Mouse (Mus musculus) forelimb bud, embryonic 11.5 days (tissue): ENCODE results near the gene Nox1.
A peak's percentile ranks its signal among the peaks of the same experiment; 100 is the strongest.

Experiments used
- DNase-seq: peaks from one replicate; pipeline ENCODE4 v3.0.0-alpha.2; 2012; ENCODE audit warnings: low read depth, low spot score

Gene Nox1

GRCm38 (mm10) chrX:134132295-134132694, 89.5 kb downstream of the Nox1 start:
- DNase-seq: peak; percentile 11

GRCm38 (mm10) chrX:134128549-134128948, 93.2 kb downstream of the Nox1 start:
- no peak for DNase-seq

GRCm38 (mm10) chrX:134116417-134116816, 105.3 kb downstream of the Nox1 start:
- DNase-seq: no peak

GRCm38 (mm10) chrX:134111767-134112166, 110.0 kb downstream of the Nox1 start:
- no peak for DNase-seq

DNA sequence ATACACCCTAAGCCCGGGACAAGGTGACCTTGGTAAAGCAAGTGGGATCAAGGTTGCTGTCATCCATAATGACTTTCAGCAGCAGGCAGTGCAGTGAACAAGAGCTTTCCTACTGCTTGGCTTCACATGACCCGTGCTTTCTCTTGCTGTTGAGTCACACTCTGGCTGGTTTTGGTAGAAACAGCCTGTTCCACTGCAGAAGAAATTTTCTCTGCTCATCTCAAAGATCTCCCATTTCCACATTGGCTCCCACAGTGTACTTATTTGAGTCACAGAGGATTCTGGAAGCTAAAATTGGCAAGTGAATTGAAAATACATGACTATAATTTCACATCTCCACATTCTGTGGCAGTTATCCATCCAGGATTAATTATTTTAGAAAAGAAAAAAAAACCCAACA, 119.1 kb downstream of the Nox1 start:
- DNase-seq: no peak

DNA sequence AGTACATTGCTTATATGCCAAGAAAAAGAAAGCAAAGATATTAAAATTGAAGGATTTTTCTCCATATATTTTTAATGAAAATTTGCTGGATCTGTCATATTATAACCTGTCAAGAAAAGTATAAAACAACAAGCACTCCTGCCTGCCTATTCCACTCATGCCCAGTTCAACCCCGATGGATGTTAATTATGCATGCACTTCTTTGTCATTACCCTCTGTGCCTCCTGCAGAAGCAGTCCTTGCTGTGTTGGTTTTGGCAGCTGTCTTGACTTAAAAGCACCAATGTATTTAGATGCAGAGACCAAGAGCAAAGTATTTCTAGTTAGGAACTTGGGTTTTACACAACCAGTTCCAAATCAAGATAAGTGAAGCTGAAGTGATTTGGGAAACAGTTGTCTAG, 136.3 kb downstream of the Nox1 start:
- no peak for DNase-seq

DNA sequence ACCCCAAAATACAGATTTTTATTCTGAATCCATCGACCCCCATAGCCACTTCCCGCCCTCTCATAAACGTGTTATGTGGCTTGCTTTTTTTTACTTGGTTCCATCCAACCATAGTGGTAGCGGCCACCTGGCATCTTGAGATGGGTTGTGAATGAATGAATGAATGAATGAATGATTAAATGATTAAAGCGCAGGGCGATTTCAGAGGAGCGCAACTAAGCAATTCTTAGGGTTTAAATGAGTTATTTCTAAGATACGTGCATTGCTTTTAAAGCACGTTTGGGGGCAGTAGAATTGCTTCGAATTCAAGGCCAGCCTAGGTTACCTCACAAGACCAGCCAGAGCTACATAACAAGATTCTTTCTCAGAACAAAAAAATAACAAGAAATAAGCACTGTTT, 162.0 kb downstream of the Nox1 start:
- peak; percentile 12 for DNase-seq

GRCm38 (mm10) chrX:134058987-134059712, 162.6 kb downstream of the Nox1 start, which contains the start of gene Cstf2:
Cstf2 (plus strand) TSS chrX:134059187.
- peak; percentile 89 for DNase-seq

DNA sequence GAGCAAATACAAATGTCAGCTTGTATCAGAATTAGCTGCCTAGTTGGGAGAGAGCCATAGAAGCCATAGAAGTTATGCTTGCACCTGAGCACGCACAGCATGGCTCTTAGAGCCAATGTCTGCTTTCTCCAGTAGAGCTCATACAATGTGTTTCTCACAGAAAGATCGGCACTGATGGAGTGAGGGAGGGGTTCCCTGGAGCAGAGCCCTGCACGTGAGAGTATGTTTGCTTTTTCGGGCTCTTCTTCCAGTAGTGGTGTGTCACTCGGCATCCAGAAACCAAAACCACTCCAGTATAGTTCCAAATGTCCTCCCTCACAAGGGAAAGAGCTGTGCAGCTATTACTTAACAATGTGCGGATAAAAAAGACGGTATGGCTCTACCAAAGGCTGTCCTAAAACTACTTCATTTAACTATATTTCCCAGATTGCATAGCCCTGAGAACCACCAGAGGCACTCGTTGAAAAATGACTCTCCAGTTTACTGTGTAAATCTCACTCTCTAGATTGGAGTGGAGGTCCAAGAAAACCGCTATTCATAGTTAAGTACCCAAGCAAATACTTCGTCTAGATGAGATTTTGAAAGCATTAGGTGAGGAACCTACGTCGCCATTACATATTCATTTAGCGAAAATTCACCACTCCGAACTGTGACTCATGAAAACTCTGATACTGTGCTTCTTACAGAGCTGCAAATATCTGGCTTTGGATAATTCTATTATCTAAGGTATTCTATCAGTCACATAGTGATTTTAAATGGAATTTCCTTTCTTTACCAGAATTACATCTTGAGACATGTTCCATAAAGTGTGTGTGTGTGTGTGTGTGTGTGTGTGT, 163.5 kb downstream of the Nox1 start:
- DNase-seq: no peak

DNA sequence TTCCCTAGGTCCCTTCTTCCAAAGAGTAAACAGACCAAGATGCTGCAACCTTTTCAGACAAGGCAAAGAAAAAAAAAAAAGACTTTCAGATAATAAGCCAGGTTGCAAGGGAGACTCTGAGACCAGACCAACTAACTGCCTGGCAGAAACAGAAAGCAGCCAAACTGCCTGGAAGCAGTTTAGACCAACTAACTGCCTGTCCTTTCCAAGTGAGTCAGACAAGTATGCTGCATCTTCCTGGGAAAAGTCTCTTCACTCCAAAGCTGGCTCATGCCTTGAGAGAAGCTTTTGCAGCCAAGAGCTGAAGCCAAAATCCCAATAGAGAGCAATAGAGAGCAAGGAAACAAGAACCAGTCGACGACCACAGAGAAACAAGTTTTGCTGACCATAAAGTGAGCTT, 164.9 kb downstream of the Nox1 start:
- no peak for DNase-seq

GRCm38 (mm10) chrX:134048994-134049393, 172.8 kb downstream of the Nox1 start:
- no peak for DNase-seq
